Comparison of ENCODE assay signal across 31 mouse cellular contexts in the genomic region with DNA sequence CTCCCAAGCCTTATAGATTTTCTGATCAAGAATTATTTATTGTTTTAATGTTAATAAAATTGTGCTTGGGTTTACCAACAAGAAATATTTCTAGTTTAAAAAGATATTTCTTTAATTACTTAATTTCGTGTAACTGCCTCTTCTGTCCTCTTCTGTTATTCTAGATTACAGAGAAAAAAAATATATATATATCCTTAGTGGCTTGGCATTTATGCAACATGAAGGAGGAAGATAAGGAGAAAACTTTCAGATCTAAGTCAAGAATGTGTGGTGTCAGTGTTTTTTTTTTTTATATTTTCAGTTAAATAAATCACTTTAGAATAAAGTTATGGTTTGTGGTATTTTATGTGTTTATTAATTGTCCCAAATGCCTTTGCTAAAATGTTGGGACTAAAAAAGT.
"Had no signal": no experiment of that assay in that cellular context is flagged by ENCODE, and none has a peak within 500 bp of the region (broad histone marks: within the 10 kb centered on the region; RNA-seq: fewer than 3 reads in every experiment).

No protein-coding gene starts in this region.

- H3K9me3 ChIP-seq: heart, embryonic 10.5 days; heart, embryonic 12.5 days; heart, embryonic 13.5 days; heart, embryonic 15.5 days; hindbrain, embryonic 10.5 days; hindbrain, embryonic 12.5 days; hindbrain, embryonic 13.5 days; hindbrain, embryonic 15.5 days; intestine, embryonic 15.5 days; kidney, embryonic 15.5 days had no signal

- H3K27ac ChIP-seq: heart, embryonic 10.5 days; heart, embryonic 13.5 days; heart, embryonic 15.5 days; hindbrain, embryonic 10.5 days; hindbrain, embryonic 12.5 days; hindbrain, embryonic 13.5 days; hindbrain, embryonic 14.5 days; hindbrain, embryonic 15.5 days; hindbrain, postnatal 0 days; intestine, embryonic 15.5 days; kidney, embryonic 15.5 days; kidney, postnatal 0 days; layer of hippocampus, adult 2 months; left cerebral cortex, adult 2 months had no signal

- H3K9ac ChIP-seq: heart, embryonic 12.5 days; heart, embryonic 13.5 days; heart, embryonic 15.5 days; hindbrain, embryonic 12.5 days; hindbrain, embryonic 13.5 days; hindbrain, embryonic 14.5 days; hindbrain, embryonic 15.5 days; intestine, embryonic 15.5 days; kidney, embryonic 15.5 days had no signal

- DNase-seq: heart, postnatal 10 days; heart, postnatal 14 days; heart, postnatal 36 days; heart, postnatal 4 days; kidney, adult 11 months; kidney, adult 18-20 months; kidney, adult 2 months; kidney, adult 8-10 months; kidney, adult 9 months; kidney, postnatal 10 days; kidney, postnatal 14 days; kidney, postnatal 25 days; kidney, postnatal 36 days; kidney, postnatal 4 days; layer of hippocampus, adult 9-11 months; layer of hippocampus, postnatal 36 days had no signal

- H3K36me3 ChIP-seq: heart, embryonic 10.5 days; heart, embryonic 12.5 days; heart, embryonic 13.5 days; heart, embryonic 15.5 days; hindbrain, embryonic 10.5 days; hindbrain, embryonic 12.5 days; hindbrain, embryonic 13.5 days; hindbrain, embryonic 15.5 days; intestine, embryonic 15.5 days; kidney, embryonic 15.5 days had no signal

- H3K4me3 ChIP-seq: heart, embryonic 10.5 days; heart, embryonic 12.5 days; heart, embryonic 13.5 days; heart, embryonic 15.5 days; hindbrain, embryonic 10.5 days; hindbrain, embryonic 12.5 days; hindbrain, embryonic 13.5 days; hindbrain, embryonic 15.5 days; intestine, embryonic 15.5 days; kidney, embryonic 15.5 days; layer of hippocampus, adult 2 months; left cerebral cortex, adult 2 months had no signal

- H3K4me1 ChIP-seq: heart, embryonic 10.5 days; heart, embryonic 12.5 days; heart, embryonic 13.5 days; heart, embryonic 15.5 days; hindbrain, embryonic 10.5 days; hindbrain, embryonic 12.5 days; hindbrain, embryonic 13.5 days; hindbrain, embryonic 15.5 days; intestine, embryonic 15.5 days; kidney, embryonic 15.5 days had no signal

- H3K27me3 ChIP-seq: heart, embryonic 12.5 days; heart, embryonic 13.5 days; heart, embryonic 15.5 days; hindbrain, embryonic 12.5 days; hindbrain, embryonic 13.5 days; hindbrain, embryonic 15.5 days; intestine, embryonic 15.5 days; kidney, embryonic 15.5 days had no signal
